Mouse (Mus musculus) lung, embryonic 14.5 days (tissue): ENCODE data around the gene Nacc2. TPM values are rescaled to one million over a fixed set of nuclear protein-coding genes. Genes with fewer than 3 reads are reported as not detected.

Experiments
- ATAC-seq: fragments of 200-750 bp; cut with Nextera tagmentation; 2 replicates; pipeline ENCODE4 v1.8.0; 2017; ENCODE audit warnings: mild to moderate bottlenecking, moderate TSS enrichment, moderate library complexity; ENCODE audit not compliant: insufficient read depth
- DNase-seq: peaks from one replicate; pipeline ENCODE4 v3.0.0-alpha.2; 2015
- H3K27ac ChIP-seq: fragments of 300-500 bp; sonication (generic); 2 replicates; pipeline ENCODE4 v1.5.1; 2014; ENCODE audit warnings: low read depth, mild to moderate bottlenecking, moderate library complexity
- H3K27me3 ChIP-seq: fragments of 300-500 bp; sonication (generic); 2 replicates; pipeline ENCODE4 v1.6.1; 2014; ENCODE audit warnings: low read length, control low read depth; ENCODE audit not compliant: insufficient read depth
- H3K36me3 ChIP-seq: fragments of 300-500 bp; sonication (generic); 2 replicates; pipeline ENCODE4 v1.6.1; 2014; ENCODE audit warnings: control low read depth; ENCODE audit not compliant: insufficient read depth
- H3K4me1 ChIP-seq: fragments of 300-500 bp; sonication (generic); 2 replicates; pipeline ENCODE4 v1.6.1; 2014; ENCODE audit warnings: antibody characterized with exemption, control low read depth; ENCODE audit not compliant: insufficient read depth
- H3K4me2 ChIP-seq: fragments of 300-500 bp; sonication (generic); 2 replicates; pipeline ENCODE4 v1.6.1; 2014; ENCODE audit warnings: mild to moderate bottlenecking
- H3K4me3 ChIP-seq: fragments of 300-500 bp; sonication (generic); 2 replicates; pipeline ENCODE4 v1.5.1; 2014; ENCODE audit warnings: low read depth, low read length
- H3K9ac ChIP-seq: fragments of 300-500 bp; sonication (generic); 2 replicates; pipeline ENCODE4 v1.6.1; 2014
- H3K9me3 ChIP-seq: fragments of 300-500 bp; sonication (generic); 2 replicates; pipeline ENCODE4 v1.6.1; 2016; ENCODE audit warnings: low read depth, low read length, control low read depth
- CTCF ChIP-seq: IDR thresholded peaks from 2 replicates; pipeline ENCODE4 v1.5.1; 2016; ENCODE audit warnings: antibody characterized with exemption, low read depth
- WGBS: fragments of 180-500 bp; shearing (Covaris S2); extraction: QIAGEN DNeasy Blood & Tissue Kit; methylation state at CpG from one replicate; pipeline ENCODE4 v1.1.7; 2014; 5-methylcytosine and 5-hydroxymethylcytosine counted together
- polyA plus RNA-seq: library from polyadenylated mRNA; unstranded; fragments of >200 nt; fragmentation: Nextera tagmentation; extraction: Ambion mirVana; gene quantifications from 2 replicates; pipeline ENCODE4 v1.2.1, GENCODE M21; 2014

The Nacc2 gene
- polyA plus RNA-seq, 1 experiment from 2014 or later = 9.4 TPM

DNA sequence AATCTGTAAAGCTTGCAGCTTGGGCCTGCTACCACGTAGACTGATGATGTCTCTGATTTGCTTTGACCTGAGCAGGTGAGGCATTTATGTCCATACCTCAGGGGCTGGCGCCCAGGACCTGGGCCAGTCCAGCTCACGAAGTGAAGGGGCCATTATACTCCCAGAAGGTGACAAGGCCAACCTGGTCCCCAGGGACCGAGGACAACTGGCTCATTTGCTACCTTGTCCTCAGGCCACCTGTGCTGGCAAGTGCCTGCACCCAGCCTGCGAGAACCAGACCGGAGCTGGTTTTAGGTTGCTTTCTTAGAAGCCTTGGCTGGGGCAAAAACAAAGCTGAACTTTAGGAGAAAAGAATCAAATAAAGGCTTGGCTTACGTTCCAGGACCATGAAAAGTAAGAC, 29.1 kb downstream of the Nacc2 start:
- H3K9me3 ChIP-seq = no peaks in the 10 kb centered on the region
- H3K4me1 ChIP-seq = 0 out of 2 replicates have a peak, but pooled peaks cover 3% of the 10 kb centered on the region
- ATAC-seq = no peak
- no peak overlapping the region for H3K4me3 ChIP-seq
- TF ChIP-seq CTCF = no peak
- peaks cover 16% of the 10 kb centered on the region; the same call in 1 of the 2 replicates for H3K27me3 ChIP-seq
- 77% methylated on average over 7 of the region's 7 CpGs for WGBS
- DNase-seq = no peak
- no peak overlapping the region for H3K4me2 ChIP-seq
- no peaks in the 10 kb centered on the region for H3K36me3 ChIP-seq
- no peak overlapping the region for H3K27ac ChIP-seq
- no peak overlapping the region for H3K9ac ChIP-seq

DNA sequence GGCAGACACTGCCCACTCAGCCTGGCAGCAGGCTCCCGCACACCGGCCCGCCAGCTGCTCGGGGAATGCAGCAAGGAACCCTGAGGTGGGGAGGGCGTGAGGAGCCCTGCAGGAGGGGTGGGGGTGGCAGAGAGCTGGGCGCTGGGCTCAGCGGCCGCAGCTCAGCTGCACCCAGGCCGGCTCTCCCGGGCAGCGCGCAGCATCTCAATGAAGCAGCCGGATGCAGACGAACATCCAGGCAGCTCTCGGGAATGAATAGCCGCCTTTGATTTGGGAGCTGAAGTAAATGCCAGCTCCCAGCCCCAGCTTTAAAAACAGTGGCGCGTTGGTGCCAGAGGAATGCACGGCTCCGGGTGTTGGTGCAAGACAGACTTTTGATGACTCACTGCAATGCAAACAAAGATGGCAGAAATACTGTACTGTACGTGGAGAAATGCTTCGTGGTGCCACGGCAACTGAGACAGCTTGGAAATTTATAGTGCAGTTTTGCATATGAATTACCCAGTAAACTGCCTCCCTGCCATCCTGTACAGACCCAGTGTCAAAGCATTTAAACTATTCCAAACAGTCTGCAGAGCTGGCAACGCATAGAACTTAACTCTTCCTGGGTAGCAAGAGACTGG, 31.1 kb downstream of the Nacc2 start:
- Histone ChIP-seq H3K27ac (peak overlapping the region; percentile 91), H3K27me3 (peaks cover 16% of the 10 kb centered on the region; the same call in 1 of the 2 replicates), H3K4me3 (peak overlapping the region; percentile 52), H3K9ac (peak overlapping the region; percentile 65), H3K9me3 (no peaks in the 10 kb centered on the region), H3K4me2 (peak overlapping the region; percentile 95), H3K4me1 (0 out of 2 replicates have a peak, but pooled peaks cover 3% of the 10 kb centered on the region), H3K36me3 (no peaks in the 10 kb centered on the region)
- WGBS = under 1% methylated on average over 24 of the region's 24 CpGs
- peak; percentile 74 for DNase-seq
- ATAC-seq = peak; percentile 64
- no peak for TF ChIP-seq CTCF

DNA sequence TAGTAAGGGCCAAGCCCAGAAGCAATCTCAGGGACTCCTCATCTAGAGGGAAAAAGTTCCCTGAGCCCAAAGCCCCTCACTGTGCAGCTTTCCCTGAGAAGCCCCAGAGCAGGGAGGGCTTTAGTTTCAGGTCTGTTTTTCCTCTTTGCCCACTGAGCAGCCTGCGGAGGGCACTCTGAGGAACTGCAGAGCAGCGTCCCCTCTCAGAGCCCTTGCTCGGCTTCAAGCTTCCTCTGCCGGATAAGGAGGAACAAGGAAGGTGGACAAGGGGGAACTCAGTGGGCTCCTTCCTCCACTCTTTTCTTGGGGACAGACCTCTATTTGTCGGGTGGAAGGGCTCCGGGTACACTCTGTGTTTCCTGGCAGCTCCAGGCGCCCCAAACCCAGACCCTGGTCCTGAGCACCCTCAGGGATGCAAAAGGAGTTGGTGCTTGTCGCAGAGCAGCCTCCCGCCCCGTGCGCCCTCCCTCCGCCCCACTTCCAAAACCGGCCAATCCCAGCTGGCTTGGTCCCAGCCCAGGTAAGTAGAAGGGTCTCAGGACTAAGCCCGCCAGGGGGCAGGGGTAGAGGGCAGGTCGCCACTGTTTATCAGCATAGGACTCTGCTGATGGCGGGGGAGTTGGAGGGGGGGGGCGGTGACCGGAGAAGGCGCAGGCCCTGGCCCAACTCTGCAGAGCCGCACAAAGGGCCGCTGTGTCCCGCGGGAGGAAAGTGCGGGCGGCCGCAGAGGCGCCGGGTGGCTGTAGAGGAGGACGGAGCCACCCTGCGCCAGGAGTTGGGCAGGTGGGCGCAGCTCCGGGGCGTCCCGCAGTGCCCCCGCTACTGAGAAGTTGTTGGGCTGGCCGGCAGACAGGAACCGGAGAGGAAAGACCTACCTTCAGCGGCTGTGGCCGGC, 31.9 kb downstream of the Nacc2 start:
- H3K36me3 ChIP-seq = no peaks in the 10 kb centered on the region
- H3K27ac ChIP-seq = peak overlapping the region; percentile 91
- no peaks in the 10 kb centered on the region for H3K9me3 ChIP-seq
- TF ChIP-seq CTCF = peak; percentile 36
- DNase-seq (peak; percentile 59), ATAC-seq (peak; percentile 66)
- 0 out of 2 replicates have a peak, but pooled peaks cover 3% of the 10 kb centered on the region for H3K4me1 ChIP-seq
- H3K27me3 ChIP-seq = peaks cover 16% of the 10 kb centered on the region; the same call in 1 of the 2 replicates
- peak overlapping the region; percentile 95 for H3K4me2 ChIP-seq
- peak overlapping the region; percentile 65 for H3K9ac ChIP-seq
- H3K4me3 ChIP-seq = peak overlapping the region; percentile 52
- WGBS = 1% methylated on average over 39 of the region's 39 CpGs

DNA sequence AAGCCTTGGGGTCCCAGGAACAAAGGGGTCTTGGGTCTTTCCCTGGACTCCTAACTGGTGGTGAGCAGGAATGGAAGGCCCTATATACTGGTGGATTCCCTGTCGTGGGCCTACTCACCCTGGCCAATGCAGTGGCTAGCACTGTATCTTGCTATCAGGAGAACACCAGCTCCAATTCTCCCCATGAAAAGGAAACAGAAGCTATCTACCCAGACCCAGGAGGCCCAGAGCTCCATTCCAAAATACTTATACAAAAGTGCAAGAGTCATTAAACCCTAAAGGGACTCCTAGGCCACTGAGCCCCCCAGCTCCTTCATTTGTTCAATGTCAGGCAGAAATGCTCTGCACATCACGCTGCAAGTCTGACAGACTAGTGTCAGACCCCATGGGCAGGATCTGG, 34.0 kb downstream of the Nacc2 start:
- ATAC-seq (no peak), DNase-seq (no peak)
- Histone ChIP-seq H3K36me3 (no peaks in the 10 kb centered on the region), H3K27me3 (peaks cover 16% of the 10 kb centered on the region; the same call in 1 of the 2 replicates), H3K4me3 (no peak overlapping the region), H3K4me1 (0 out of 2 replicates have a peak, but pooled peaks cover 3% of the 10 kb centered on the region), H3K9me3 (no peaks in the 10 kb centered on the region), H3K27ac (no peak overlapping the region), H3K4me2 (no peak overlapping the region), H3K9ac (no peak overlapping the region)
- no peak for TF ChIP-seq CTCF
- 75% methylated on average over 2 of the region's 2 CpGs for WGBS

DNA sequence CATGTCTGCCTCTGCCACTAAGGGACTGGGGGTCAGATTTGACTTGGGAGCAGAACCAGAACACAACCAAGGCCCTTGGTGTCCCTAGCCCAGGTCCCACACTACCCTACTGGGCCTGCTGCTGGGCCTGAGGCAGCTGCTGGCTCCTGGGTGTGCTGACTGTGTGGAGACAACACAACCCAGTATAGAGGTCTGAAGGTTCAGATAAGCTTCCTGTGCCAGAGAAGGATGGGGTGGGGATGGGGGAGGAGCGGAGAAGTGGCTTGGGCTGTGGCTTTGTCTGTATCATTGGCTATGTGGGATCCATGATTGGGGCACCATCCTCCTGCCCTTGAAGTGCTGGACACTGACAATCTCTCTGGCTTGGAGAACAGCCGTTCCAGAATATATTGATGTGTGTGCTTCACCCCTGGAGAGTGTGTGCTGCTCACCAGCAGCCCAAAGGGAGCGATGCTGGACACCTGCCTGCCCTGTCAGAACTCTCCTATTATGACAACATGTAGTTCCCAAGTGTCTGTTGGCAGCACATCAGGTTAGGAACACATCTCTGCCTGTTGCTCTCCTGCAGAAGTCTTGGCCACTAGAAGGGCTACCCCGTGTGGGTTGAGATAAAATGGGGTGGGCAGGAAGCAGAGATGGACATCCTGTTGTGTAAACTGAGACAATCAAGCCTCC, 36.0 kb downstream of the Nacc2 start:
- Histone ChIP-seq H3K4me1 (0 out of 2 replicates have a peak, but pooled peaks cover under 1% of the 10 kb centered on the region), H3K36me3 (no peaks in the 10 kb centered on the region), H3K27me3 (0 out of 2 replicates have a peak, but pooled peaks cover 8% of the 10 kb centered on the region), H3K9me3 (no peaks in the 10 kb centered on the region), H3K4me2 (no peak overlapping the region), H3K9ac (no peak overlapping the region), H3K27ac (no peak overlapping the region), H3K4me3 (no peak overlapping the region)
- ATAC-seq (no peak), DNase-seq (no peak)
- 68% methylated on average over 4 of the region's 4 CpGs for WGBS
- no peak for TF ChIP-seq CTCF

DNA sequence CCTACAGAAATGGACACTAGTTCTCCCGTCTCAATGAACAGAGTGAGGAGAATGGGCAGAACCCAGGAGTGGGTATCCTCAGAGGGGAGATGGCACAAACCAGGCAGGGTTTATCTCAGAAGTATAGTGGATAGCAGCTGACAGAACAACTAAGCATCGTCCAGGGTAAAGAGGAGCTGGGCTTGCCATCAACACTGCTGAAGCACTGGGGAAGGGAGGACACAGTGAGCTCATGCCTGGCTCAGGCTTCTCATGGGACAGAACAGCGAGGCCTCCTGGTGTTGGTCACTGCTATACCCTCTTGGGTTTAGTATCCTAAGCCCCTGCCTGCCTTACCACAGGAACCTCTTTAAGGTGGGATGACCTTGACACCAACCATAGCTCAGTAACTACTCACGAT, 36.5 kb downstream of the Nacc2 start:
- 76% methylated on average over 4 of the region's 4 CpGs for WGBS
- Histone ChIP-seq H3K9ac (no peak overlapping the region), H3K4me3 (no peak overlapping the region), H3K36me3 (no peaks in the 10 kb centered on the region), H3K4me2 (no peak overlapping the region), H3K4me1 (no peaks in the 10 kb centered on the region), H3K27ac (no peak overlapping the region), H3K9me3 (no peaks in the 10 kb centered on the region), H3K27me3 (0 out of 2 replicates have a peak, but pooled peaks cover 8% of the 10 kb centered on the region)
- DNase-seq = no peak
- ATAC-seq = no peak
- TF ChIP-seq CTCF = no peak
